Mouse (Mus musculus): ENCODE data around the gene Grap. TPM values are rescaled to one million over a fixed set of nuclear protein-coding genes. Genes with fewer than 3 reads are reported as not detected.

The Grap gene
- polyA plus RNA-seq, 2 experiments, result 1.6 to 2.1 TPM

DNA sequence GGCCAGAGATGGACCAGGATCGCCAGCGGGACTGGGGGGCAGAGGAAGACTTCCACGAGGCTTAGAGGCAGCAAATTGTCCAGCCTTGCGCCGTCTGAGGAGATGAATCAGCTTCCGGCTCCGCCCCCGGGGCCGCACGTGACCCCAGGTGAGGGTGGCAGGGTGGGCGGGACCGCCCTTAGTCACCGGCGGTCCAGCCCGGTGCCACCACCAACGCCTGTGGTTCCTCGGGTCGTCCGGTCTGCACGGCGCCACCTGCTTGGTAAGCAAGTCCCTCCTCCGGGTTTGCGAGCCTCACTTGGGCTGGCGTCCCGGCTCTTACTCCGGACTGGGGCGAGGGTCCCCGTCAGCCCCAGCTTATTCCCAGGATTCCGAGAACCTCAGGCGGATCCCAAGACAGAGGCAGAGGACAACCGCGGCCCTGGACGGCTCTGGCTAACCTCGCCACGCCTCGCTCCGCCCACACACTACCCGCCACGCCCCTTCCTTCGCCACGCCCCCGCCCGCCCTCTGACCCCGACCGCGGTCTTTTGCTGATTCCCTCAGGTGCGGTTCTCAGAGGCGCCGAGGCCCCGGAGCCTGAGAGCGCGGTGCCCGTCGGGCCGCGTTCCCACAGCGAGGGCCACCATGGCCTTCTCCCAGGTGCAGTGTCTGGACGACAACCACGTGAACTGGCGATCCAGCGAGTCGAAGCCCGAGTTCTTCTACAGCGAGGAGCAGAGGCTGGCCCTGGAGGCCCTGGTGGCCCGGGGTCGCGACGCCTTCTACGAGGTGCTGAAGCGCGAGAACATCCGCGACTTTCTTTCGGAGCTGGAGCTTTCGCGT lies 31.1 kb downstream of the Grap start, which contains the start of gene Fam83g:
TSS of gene Fam83g (plus strand) at position 185 of the 825 bp plus-strand sequence.
- WGBS (ENCODE audit: insufficient replicate concordance), result 1% methylated on average over 76 of the region's 76 CpGs
- H3K4me1 ChIP-seq (replicated peaks; ENCODE audit: control insufficient read depth in 2 of 2, insufficient read depth in 2 of 2, low read length in 1 of 2), result peaks cover 21 to 33% of the 10 kb centered on the region in 2 experiments
- peaks cover 3% of the 10 kb centered on the region for H3K27me3 ChIP-seq (ENCODE audit: control insufficient read depth, insufficient read depth, low read length)
- H3K36me3 ChIP-seq (replicated peaks; ENCODE audit: control insufficient read depth, insufficient read depth, low read depth), result no peaks in the 10 kb centered on the region
- H3K4me2 ChIP-seq (ENCODE audit: low read depth), result peak within 1 kb of the TSS; percentile 90
- no peaks in the 10 kb centered on the region for H3K9me3 ChIP-seq (ENCODE audit: control insufficient read depth, low read length)
- DNase-seq (ENCODE audit: low read depth in 3 of 3, low spot score in 3 of 3) (peak; percentile 45 to 68 (median 47)), ATAC-seq (ENCODE audit: insufficient read depth) (peak; percentile 81)
- H3K27ac ChIP-seq, result peak within 1 kb of the TSS; percentile 34
- H3K9ac ChIP-seq (replicated peaks), result peak within 1 kb of the TSS; percentile 86
- H3K4me3 ChIP-seq (ENCODE audit: insufficient read depth in 1 of 2, low read depth in 2 of 2, low read length in 2 of 2), result peak within 1 kb of the TSS; percentile 73 to 87
- TF ChIP-seq EP300 (IDR thresholded peaks at IDR 0.05; ENCODE audit: low read depth), result no peak
- no peak for TF ChIP-seq CTCF (IDR thresholded peaks at IDR 0.05; ENCODE audit: low read depth)

DNA sequence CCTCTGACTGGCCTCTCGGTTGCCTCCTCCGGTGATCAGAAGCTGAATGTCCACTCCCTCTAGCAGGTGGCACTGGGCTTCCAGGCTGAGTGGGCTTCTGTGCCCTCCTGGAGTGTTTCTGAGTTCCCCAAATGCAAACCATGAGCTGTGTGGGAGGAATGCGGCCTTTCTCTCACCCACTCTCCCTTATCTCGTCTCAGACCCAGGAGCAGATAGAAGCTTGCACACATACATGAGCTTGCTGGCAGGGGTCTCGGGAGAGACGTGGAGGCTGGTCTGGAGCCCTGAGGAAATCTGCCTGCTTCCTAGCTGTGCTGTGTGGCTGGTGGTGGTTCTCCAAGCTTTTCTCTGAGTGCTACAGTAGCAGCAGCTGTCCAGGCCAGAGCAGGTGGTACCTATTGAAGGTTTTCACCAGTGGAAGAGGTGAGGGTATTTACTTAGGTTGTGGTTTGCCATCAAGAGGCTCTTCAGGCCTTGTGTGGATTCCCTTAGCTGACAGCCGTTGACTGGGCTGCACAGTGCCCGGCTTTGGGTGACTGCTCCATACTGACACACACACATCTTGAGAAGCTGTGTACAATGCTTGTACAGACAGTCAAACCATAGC lies 32.2 kb downstream of the Grap start:
- no peak for TF ChIP-seq CTCF (IDR thresholded peaks at IDR 0.05; ENCODE audit: low read depth)
- TF ChIP-seq EP300 (IDR thresholded peaks at IDR 0.05; ENCODE audit: low read depth), result no peak
- Histone ChIP-seq H3K4me3 (ENCODE audit: insufficient read depth in 1 of 2, low read depth in 2 of 2, low read length in 2 of 2) (peak overlapping the region; percentile 73 to 87), H3K36me3 (replicated peaks; ENCODE audit: control insufficient read depth, insufficient read depth, low read depth) (no peaks in the 10 kb centered on the region), H3K9me3 (ENCODE audit: control insufficient read depth, low read length) (no peaks in the 10 kb centered on the region), H3K9ac (replicated peaks) (peak overlapping the region; percentile 86), H3K4me1 (replicated peaks; ENCODE audit: control insufficient read depth in 2 of 2, insufficient read depth in 2 of 2, low read length in 1 of 2) (peaks cover 21 to 33% of the 10 kb centered on the region in 2 experiments), H3K4me2 (ENCODE audit: low read depth) (peak overlapping the region; percentile 90), H3K27ac (peak overlapping the region; percentile 34), H3K27me3 (ENCODE audit: control insufficient read depth, insufficient read depth, low read length) (peaks cover 3% of the 10 kb centered on the region; the same call in 1 of the 2 replicates)
- no peak for ATAC-seq (ENCODE audit: insufficient read depth)
- DNase-seq (ENCODE audit: low read depth in 3 of 3, low spot score in 3 of 3), result peak in 1 of 3 experiments; percentile 9
- WGBS (ENCODE audit: insufficient replicate concordance), result 31% methylated on average over 8 of the region's 8 CpGs

DNA sequence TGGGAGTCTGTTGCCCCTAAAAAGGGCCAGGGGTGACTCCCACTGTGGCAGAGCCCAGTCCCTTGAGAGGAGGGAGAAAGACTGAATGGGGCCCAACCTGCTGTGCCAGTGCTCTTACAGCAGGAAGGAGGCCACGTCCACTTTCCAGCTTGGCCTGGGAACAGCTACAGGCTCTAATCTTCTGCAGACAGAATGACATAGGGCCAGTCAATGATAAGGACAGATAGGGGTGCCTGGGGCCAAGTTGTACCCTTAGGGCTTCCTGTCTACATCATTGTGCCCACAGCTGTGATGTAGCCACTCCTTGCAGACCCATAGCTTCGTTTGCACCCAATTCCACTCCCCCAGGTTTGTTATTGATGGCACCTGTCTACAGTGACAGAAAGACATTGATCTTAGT lies 33.1 kb downstream of the Grap start:
- H3K27me3 ChIP-seq (ENCODE audit: control insufficient read depth, insufficient read depth, low read length), result peaks cover 3% of the 10 kb centered on the region; the same call in 1 of the 2 replicates
- peak; percentile 35 to 76 (median 45) for DNase-seq (ENCODE audit: low read depth in 3 of 3, low spot score in 3 of 3)
- ATAC-seq (ENCODE audit: insufficient read depth), result peak; percentile 80
- peak overlapping the region; percentile 66 for H3K27ac ChIP-seq
- peak overlapping the region; percentile 73 to 87 for H3K4me3 ChIP-seq (ENCODE audit: insufficient read depth in 1 of 2, low read depth in 2 of 2, low read length in 2 of 2)
- WGBS (ENCODE audit: insufficient replicate concordance), result 8% methylated on average over 2 of the region's 2 CpGs
- H3K4me2 ChIP-seq (ENCODE audit: low read depth), result peak overlapping the region; percentile 90
- peak overlapping the region; percentile 86 for H3K9ac ChIP-seq (replicated peaks)
- no peaks in the 10 kb centered on the region for H3K9me3 ChIP-seq (ENCODE audit: control insufficient read depth, low read length)
- no peaks in the 10 kb centered on the region for H3K36me3 ChIP-seq (replicated peaks; ENCODE audit: control insufficient read depth, insufficient read depth, low read depth)
- H3K4me1 ChIP-seq (replicated peaks; ENCODE audit: control insufficient read depth in 2 of 2, insufficient read depth in 2 of 2, low read length in 1 of 2), result peaks cover 21 to 33% of the 10 kb centered on the region in 2 experiments
- TF ChIP-seq CTCF (IDR thresholded peaks at IDR 0.05; ENCODE audit: low read depth) (no peak), EP300 (IDR thresholded peaks at IDR 0.05; ENCODE audit: low read depth) (peak; percentile 85)

DNA sequence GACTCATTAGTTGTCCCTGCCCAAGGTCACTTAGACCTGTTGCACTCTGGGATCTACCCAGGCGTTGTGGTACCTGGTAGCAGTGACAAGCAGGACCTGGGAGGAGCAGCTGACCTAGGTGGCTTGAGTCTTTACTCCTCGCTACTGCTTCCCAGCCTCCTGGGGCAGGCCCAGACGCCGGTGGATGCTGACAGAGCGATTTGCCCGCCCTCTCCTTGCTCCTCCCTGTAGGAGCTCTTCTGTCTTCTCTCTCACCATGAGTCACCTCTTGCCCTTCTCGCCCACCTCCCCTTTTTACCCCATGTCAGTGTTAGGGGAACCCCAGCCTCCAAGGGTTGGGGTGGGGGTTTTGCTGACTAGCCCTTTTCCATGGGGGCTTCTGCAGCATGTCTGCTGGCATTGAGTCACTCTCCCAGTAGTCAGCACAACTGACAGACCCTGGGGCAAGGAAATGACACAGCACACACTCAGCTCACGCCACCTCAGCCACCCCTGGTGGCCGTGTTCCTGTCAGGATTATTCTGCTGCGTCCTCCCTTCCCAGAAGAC lies 33.9 kb downstream of the Grap start:
- DNase-seq (ENCODE audit: low read depth in 3 of 3, low spot score in 3 of 3), result peak in 1 of 3 experiments; percentile 24
- H3K4me3 ChIP-seq (ENCODE audit: insufficient read depth in 1 of 2, low read depth in 2 of 2, low read length in 2 of 2), result peak overlapping the region; percentile 73 to 87
- H3K9me3 ChIP-seq (ENCODE audit: control insufficient read depth, low read length), result no peaks in the 10 kb centered on the region
- peak overlapping the region; percentile 86 for H3K9ac ChIP-seq (replicated peaks)
- WGBS (ENCODE audit: insufficient replicate concordance), result 40% methylated on average over 10 of the region's 10 CpGs
- peaks cover 3% of the 10 kb centered on the region; the same call in 1 of the 2 replicates for H3K27me3 ChIP-seq (ENCODE audit: control insufficient read depth, insufficient read depth, low read length)
- no peaks in the 10 kb centered on the region for H3K36me3 ChIP-seq (replicated peaks; ENCODE audit: control insufficient read depth, insufficient read depth, low read depth)
- no peak for ATAC-seq (ENCODE audit: insufficient read depth)
- peaks cover 21 to 33% of the 10 kb centered on the region in 2 experiments for H3K4me1 ChIP-seq (replicated peaks; ENCODE audit: control insufficient read depth in 2 of 2, insufficient read depth in 2 of 2, low read length in 1 of 2)
- TF ChIP-seq EP300 (IDR thresholded peaks at IDR 0.05; ENCODE audit: low read depth), result no peak
- TF ChIP-seq CTCF (IDR thresholded peaks at IDR 0.05; ENCODE audit: low read depth), result no peak
- peak overlapping the region; percentile 90 for H3K4me2 ChIP-seq (ENCODE audit: low read depth)
- H3K27ac ChIP-seq, result peak overlapping the region; percentile 66
